Mouse (Mus musculus): ENCODE data around the gene Itga4. TPM values are rescaled to one million over a fixed set of nuclear protein-coding genes. Genes with fewer than 3 reads are reported as not detected.

Itga4 gene
- polyA plus RNA-seq, 1 experiment: 0.11 TPM

DNA sequence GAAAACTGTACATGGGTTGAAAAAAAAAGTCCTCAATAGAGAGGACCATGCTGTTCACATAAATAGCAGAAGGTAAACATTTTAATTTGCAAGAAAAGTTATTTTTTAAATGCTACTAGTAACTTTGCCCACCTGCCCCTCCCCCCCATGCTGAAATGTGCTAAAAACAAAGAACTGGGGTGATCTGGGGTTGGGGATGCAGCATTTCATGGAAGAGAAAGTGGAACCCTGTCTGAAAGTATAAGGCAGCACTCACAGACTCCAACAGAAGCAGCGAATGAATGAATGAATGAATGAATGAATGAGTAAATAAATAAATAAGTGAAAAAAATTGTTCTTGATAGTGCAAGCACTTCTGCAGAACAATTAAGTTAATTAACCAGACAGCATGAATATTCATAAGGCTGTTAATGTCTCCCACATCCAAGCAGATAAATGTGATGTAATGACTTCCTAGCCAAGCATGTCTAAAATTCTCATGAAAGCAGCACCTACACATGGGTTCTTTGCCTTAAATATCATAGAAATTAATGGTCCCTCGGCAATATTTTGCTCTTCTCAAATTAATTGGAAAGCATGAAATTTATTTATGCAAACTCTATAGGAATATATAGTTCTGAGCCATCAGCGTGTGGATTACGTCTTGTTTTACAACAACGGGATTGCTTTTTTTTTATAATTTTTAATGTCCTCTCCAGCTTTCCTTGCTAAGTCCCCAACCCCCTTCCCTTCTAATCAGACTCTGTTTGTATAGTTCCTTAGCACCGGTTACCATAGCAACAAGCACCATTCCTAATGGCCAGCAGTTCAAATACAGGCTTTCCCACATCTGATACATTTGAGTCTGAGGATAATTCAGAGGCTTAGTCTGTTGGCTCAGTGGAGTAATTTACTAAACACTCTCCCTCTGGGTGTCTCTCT lies 96.2 kb downstream of the Itga4 start:
- Histone ChIP-seq H3K27ac (ENCODE audit: control insufficient read depth, insufficient read depth, low read depth, low read length) (no peak overlapping the region), H3K4me3 (ENCODE audit: control insufficient read depth, low read depth, low read length) (no peak overlapping the region), H3K36me3 (ENCODE audit: control insufficient read depth, insufficient read depth, low read length) (no peaks in the 10 kb centered on the region), H3K27me3 (ENCODE audit: control insufficient read depth, insufficient read depth, low read length) (no peaks in the 10 kb centered on the region), H3K4me1 (ENCODE audit: control insufficient read depth, insufficient read depth, low read length) (peaks cover 2% of the 10 kb centered on the region)
- TF ChIP-seq POLR2A (IDR thresholded peaks at IDR 0.05; ENCODE audit: control insufficient read depth, low read depth, low read length) (no peak), CTCF (IDR thresholded peaks at IDR 0.05; ENCODE audit: control insufficient read depth, insufficient read depth, insufficient replicate concordance, low read depth, low read length) (no peak)

DNA sequence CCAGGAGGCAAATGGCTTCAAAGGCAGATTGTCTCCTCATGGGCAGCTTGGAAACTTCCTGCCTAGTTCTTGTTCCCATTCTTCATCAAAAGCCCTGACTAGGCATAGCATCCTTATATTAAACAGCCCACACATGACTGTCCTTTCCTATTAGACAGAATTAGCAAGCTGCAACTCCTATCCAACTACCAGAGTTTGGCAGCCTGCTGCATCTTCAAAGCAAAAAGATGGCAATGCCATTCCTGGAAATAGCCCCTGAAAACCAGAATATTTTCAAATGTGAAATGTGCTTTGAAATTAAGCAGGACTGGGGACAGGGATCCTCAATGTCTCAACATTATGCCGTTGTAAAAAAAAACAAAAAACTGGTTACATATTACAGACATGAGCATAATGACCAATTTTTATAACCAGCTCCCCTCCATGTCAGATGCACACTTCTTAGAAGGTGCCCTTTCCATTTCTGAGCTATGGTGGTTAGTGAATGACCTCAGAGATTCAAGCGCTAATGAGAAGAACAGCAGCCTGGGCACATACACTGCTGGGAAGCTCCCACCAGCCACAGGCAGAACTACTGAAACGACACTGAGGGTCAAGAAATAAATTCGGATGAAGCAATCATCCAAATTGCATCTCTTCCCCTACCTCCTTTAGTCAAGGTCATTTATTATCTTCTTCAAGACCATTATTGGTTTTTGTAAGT lies 97.0 kb downstream of the Itga4 start:
- Histone ChIP-seq H3K36me3 (ENCODE audit: control insufficient read depth, insufficient read depth, low read length) (no peaks in the 10 kb centered on the region), H3K4me3 (ENCODE audit: control insufficient read depth, low read depth, low read length) (no peak overlapping the region), H3K27ac (ENCODE audit: control insufficient read depth, insufficient read depth, low read depth, low read length) (no peak overlapping the region), H3K4me1 (ENCODE audit: control insufficient read depth, insufficient read depth, low read length) (peaks cover 2% of the 10 kb centered on the region), H3K27me3 (ENCODE audit: control insufficient read depth, insufficient read depth, low read length) (no peaks in the 10 kb centered on the region)
- TF ChIP-seq CTCF (IDR thresholded peaks at IDR 0.05; ENCODE audit: control insufficient read depth, insufficient read depth, insufficient replicate concordance, low read depth, low read length) (no peak), POLR2A (IDR thresholded peaks at IDR 0.05; ENCODE audit: control insufficient read depth, low read depth, low read length) (no peak)

DNA sequence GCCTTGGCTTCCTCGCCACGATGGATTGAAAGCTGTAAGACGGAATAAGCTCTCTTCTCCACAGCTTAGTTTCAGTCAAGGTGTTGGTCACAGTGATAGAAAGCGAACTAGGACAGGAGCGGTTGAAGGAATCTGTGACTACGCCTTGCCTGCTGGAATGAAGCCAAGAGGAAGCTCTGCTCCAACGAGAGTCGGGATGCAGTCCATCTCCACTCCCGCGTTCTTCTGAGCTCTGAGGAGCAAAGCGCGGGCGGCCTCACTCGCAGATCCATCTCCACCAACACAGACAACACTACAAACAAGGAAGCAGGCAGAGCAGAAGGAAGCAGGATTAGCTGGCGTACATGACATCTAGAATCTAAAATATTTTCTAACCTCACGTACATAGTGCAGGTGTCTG lies 99.5 kb downstream of the Itga4 start:
- H3K27me3 ChIP-seq (ENCODE audit: control insufficient read depth, insufficient read depth, low read length): no peaks in the 10 kb centered on the region
- TF ChIP-seq CTCF (IDR thresholded peaks at IDR 0.05; ENCODE audit: control insufficient read depth, insufficient read depth, insufficient replicate concordance, low read depth, low read length) (no peak), POLR2A (IDR thresholded peaks at IDR 0.05; ENCODE audit: control insufficient read depth, low read depth, low read length) (no peak)
- H3K4me3 ChIP-seq (ENCODE audit: control insufficient read depth, low read depth, low read length): peak overlapping the region; percentile 11; the same call in 1 of the 2 replicates
- no peaks in the 10 kb centered on the region for H3K36me3 ChIP-seq (ENCODE audit: control insufficient read depth, insufficient read depth, low read length)
- no peak overlapping the region for H3K27ac ChIP-seq (ENCODE audit: control insufficient read depth, insufficient read depth, low read depth, low read length)
- peaks cover 2% of the 10 kb centered on the region for H3K4me1 ChIP-seq (ENCODE audit: control insufficient read depth, insufficient read depth, low read length)

DNA sequence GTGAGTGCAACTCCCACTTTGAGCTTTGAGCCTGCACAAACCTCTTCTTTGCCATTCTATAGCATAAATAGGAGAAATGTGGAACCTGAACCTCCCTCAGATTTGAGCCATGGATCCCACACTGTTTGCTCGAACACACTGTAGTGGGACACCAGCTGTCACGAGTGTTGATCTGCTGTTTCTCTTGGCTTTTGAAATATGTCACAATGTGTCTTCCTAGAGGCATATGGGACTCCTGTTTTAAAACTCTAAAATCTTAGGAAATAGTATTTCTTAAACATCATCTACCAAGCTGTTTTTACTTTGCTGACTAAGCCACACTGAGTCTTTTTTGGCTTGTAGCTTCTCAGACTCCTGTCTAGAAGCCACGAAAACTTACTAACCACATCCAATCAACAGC lies 102.6 kb downstream of the Itga4 start:
- no peaks in the 10 kb centered on the region for H3K36me3 ChIP-seq (ENCODE audit: control insufficient read depth, insufficient read depth, low read length)
- TF ChIP-seq POLR2A (IDR thresholded peaks at IDR 0.05; ENCODE audit: control insufficient read depth, low read depth, low read length): no peak
- no peak for TF ChIP-seq CTCF (IDR thresholded peaks at IDR 0.05; ENCODE audit: control insufficient read depth, insufficient read depth, insufficient replicate concordance, low read depth, low read length)

DNA sequence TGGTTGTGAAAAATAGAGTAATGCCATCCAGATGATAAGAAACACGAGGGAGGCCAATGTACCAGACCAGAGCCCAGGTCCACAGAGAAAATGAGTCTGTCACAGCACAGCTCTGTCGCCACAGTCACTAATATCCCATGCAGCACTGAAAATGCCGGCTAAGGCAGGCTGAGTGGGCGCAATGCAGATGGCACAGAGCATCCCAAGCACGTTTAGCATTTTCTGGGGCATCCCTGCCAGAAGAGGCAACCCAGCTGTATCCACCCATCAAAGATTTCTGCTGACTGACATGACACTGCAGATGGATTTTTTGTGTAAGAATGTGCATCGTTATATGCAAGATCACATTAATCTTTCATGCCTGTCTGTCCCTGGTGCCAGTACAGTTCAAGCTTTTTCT lies 106.8 kb downstream of the Itga4 start:
- H3K27me3 ChIP-seq (ENCODE audit: control insufficient read depth, insufficient read depth, low read length): no peaks in the 10 kb centered on the region
- no peak overlapping the region for H3K27ac ChIP-seq (ENCODE audit: control insufficient read depth, insufficient read depth, low read depth, low read length)
- no peaks in the 10 kb centered on the region for H3K4me1 ChIP-seq (ENCODE audit: control insufficient read depth, insufficient read depth, low read length)
- H3K36me3 ChIP-seq (ENCODE audit: control insufficient read depth, insufficient read depth, low read length): no peaks in the 10 kb centered on the region
- H3K4me3 ChIP-seq (ENCODE audit: control insufficient read depth, low read depth, low read length): no peak overlapping the region
- TF ChIP-seq CTCF (IDR thresholded peaks at IDR 0.05; ENCODE audit: control insufficient read depth, insufficient read depth, insufficient replicate concordance, low read depth, low read length) (no peak), POLR2A (IDR thresholded peaks at IDR 0.05; ENCODE audit: control insufficient read depth, low read depth, low read length) (no peak)

More for the DNA sequence above, 102.6 kb downstream of the Itga4 start:
- H3K27ac ChIP-seq (ENCODE audit: control insufficient read depth, insufficient read depth, low read depth, low read length): no peak overlapping the region
- no peak overlapping the region for H3K4me3 ChIP-seq (ENCODE audit: control insufficient read depth, low read depth, low read length)
- peaks cover 2% of the 10 kb centered on the region for H3K4me1 ChIP-seq (ENCODE audit: control insufficient read depth, insufficient read depth, low read length)
- no peaks in the 10 kb centered on the region for H3K27me3 ChIP-seq (ENCODE audit: control insufficient read depth, insufficient read depth, low read length)

DNA sequence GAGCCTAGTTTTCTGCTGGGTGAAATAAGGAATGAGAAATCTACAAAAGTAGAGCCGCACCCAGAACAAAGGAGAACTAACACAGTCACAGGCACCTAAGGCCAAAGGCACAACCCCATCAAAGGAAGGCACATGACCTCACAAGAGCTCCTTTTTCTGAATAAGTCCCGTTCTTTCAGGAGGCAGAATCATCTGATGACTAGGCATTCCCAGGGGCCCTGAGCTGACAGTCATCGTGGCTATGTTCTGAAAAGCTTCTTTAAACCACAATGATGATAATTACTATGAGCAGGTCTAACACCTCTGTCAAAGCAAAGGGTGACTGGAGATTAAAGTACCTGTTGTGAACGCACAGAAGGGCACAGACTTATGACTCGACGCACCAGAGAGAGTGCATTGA lies 108.7 kb downstream of the Itga4 start:
- Histone ChIP-seq H3K36me3 (ENCODE audit: control insufficient read depth, insufficient read depth, low read length) (no peaks in the 10 kb centered on the region), H3K4me3 (ENCODE audit: control insufficient read depth, low read depth, low read length) (no peak overlapping the region), H3K27ac (ENCODE audit: control insufficient read depth, insufficient read depth, low read depth, low read length) (no peak overlapping the region), H3K27me3 (ENCODE audit: control insufficient read depth, insufficient read depth, low read length) (no peaks in the 10 kb centered on the region), H3K4me1 (ENCODE audit: control insufficient read depth, insufficient read depth, low read length) (peaks cover 3% of the 10 kb centered on the region; the same call in 1 of the 2 replicates)
- TF ChIP-seq POLR2A (IDR thresholded peaks at IDR 0.05; ENCODE audit: control insufficient read depth, low read depth, low read length) (no peak), CTCF (IDR thresholded peaks at IDR 0.05; ENCODE audit: control insufficient read depth, insufficient read depth, insufficient replicate concordance, low read depth, low read length) (no peak)
